Mouse (Mus musculus) bone marrow macrophage, adult 2 months (primary cell): ENCODE data around the gene Grasp. TPM values are rescaled to one million over a fixed set of nuclear protein-coding genes. Genes with fewer than 3 reads are reported as not detected.

Source experiments
- H3K27ac ChIP-seq: 2 replicates; pipeline ENCODE4 v1.5.1; 2012; ENCODE audit warnings: low read depth, low read length; ENCODE audit not compliant: insufficient read depth
- H3K4me1 ChIP-seq: 2 replicates; pipeline ENCODE4 v1.6.1; 2012; ENCODE audit warnings: low read length; ENCODE audit not compliant: control insufficient read depth, insufficient read depth
- H3K4me3 ChIP-seq: 2 replicates; pipeline ENCODE4 v1.5.1; 2012; ENCODE audit warnings: mild to moderate bottlenecking, low read length, moderate library complexity; ENCODE audit not compliant: insufficient read depth
- CTCF ChIP-seq: IDR thresholded peaks from 2 replicates; pipeline ENCODE4 v1.5.1; 2012; ENCODE audit warnings: low read depth, mild to moderate bottlenecking, low read length, moderate library complexity
- POLR2A ChIP-seq: IDR thresholded peaks from 2 replicates; pipeline ENCODE4 v1.6.1; 2012; ENCODE audit warnings: mild to moderate bottlenecking, low read depth, low read length, borderline replicate concordance
- polyA plus RNA-seq: library from polyadenylated mRNA; stranded (reverse); fragments of >200 nt; gene quantifications from 2 replicates; pipeline ENCODE4 v1.2.4, GENCODE M21; 2012; ENCODE audit not compliant: missing spikeins, insufficient read depth, insufficient read length

The Grasp gene
- polyA plus RNA-seq, 1 experiment = not detected

- H3K4me3 ChIP-seq = peak overlapping the region; percentile 45
- no peak for TF ChIP-seq CTCF
- no peak for TF ChIP-seq POLR2A
- peak overlapping the region; percentile 81 for H3K27ac ChIP-seq
- peaks cover 40% of the 10 kb centered on the region for H3K4me1 ChIP-seq
These were observed 22.5 kb downstream of the Grasp start for GRCm38 (mm10) chr15:101246231-101247154.

- no peak overlapping the region for H3K4me3 ChIP-seq
- peak overlapping the region; percentile 81 for H3K27ac ChIP-seq
- TF ChIP-seq CTCF = no peak
- no peak for TF ChIP-seq POLR2A
- peaks cover 43% of the 10 kb centered on the region for H3K4me1 ChIP-seq
These were observed 23.1 kb downstream of the Grasp start for GRCm38 (mm10) chr15:101247155-101247498.

GRCm38 (mm10) chr15:101248029-101248710 is 24.2 kb downstream of the Grasp start:
- peak overlapping the region; percentile 77 for H3K27ac ChIP-seq
- peaks cover 50% of the 10 kb centered on the region for H3K4me1 ChIP-seq
- no peak overlapping the region for H3K4me3 ChIP-seq
- TF ChIP-seq POLR2A (no peak), CTCF (no peak)

- Histone ChIP-seq H3K4me3 (no peak overlapping the region), H3K4me1 (peaks cover 48% of the 10 kb centered on the region)
These were observed 26.3 kb downstream of the Grasp start for GRCm38 (mm10) chr15:101250220-101250800.

GRCm38 (mm10) chr15:101251930-101252329 is 27.9 kb downstream of the Grasp start:
- H3K4me1 ChIP-seq = peaks cover 57% of the 10 kb centered on the region
- peak overlapping the region; percentile 74 for H3K27ac ChIP-seq

More at GRCm38 (mm10) chr15:101250220-101250800, 26.3 kb downstream of the Grasp start:
- TF ChIP-seq CTCF (no peak), POLR2A (no peak)
- no peak overlapping the region for H3K27ac ChIP-seq

GRCm38 (mm10) chr15:101252614-101253013 is 28.6 kb downstream of the Grasp start:
- Histone ChIP-seq H3K4me1 (peaks cover 59% of the 10 kb centered on the region), H3K4me3 (no peak overlapping the region), H3K27ac (peak overlapping the region; percentile 74)
- TF ChIP-seq CTCF (no peak), POLR2A (no peak)

More at GRCm38 (mm10) chr15:101251930-101252329, 27.9 kb downstream of the Grasp start:
- H3K4me3 ChIP-seq = no peak overlapping the region
- TF ChIP-seq POLR2A (no peak), CTCF (no peak)

- TF ChIP-seq CTCF (no peak), POLR2A (no peak)
- Histone ChIP-seq H3K4me3 (peak overlapping the region; percentile 68), H3K4me1 (peaks cover 56% of the 10 kb centered on the region), H3K27ac (no peak overlapping the region)
These were observed 29.5 kb downstream of the Grasp start for GRCm38 (mm10) chr15:101253563-101253885.

GRCm38 (mm10) chr15:101253886-101254795 is 30.2 kb downstream of the Grasp start, which contains the start of gene Nr4a1:
Nr4a1 (plus strand) TSS chr15:101254269.
- peaks cover 56% of the 10 kb centered on the region for H3K4me1 ChIP-seq
- peak within 1 kb of the TSS; percentile 52 for H3K27ac ChIP-seq
- peak within 1 kb of the TSS; percentile 68 for H3K4me3 ChIP-seq
- TF ChIP-seq CTCF = peak; percentile 15; the same call in 1 of the 2 replicates
- TF ChIP-seq POLR2A = no peak

- TF ChIP-seq POLR2A = no peak
- no peak for TF ChIP-seq CTCF
- no peak overlapping the region for H3K4me3 ChIP-seq
- H3K4me1 ChIP-seq = peaks cover 56% of the 10 kb centered on the region
- no peak overlapping the region for H3K27ac ChIP-seq
These were observed 32.0 kb downstream of the Grasp start for GRCm38 (mm10) chr15:101255842-101256462.
